Mouse (Mus musculus): ENCODE measurements at regions not wholly inside any gene's neighbourhood (a gene's known extent, or its start where the extent isn't known, plus 50 kb on each side); places are given as distances from the start of the nearest gene placed in this dataset.

DNA sequence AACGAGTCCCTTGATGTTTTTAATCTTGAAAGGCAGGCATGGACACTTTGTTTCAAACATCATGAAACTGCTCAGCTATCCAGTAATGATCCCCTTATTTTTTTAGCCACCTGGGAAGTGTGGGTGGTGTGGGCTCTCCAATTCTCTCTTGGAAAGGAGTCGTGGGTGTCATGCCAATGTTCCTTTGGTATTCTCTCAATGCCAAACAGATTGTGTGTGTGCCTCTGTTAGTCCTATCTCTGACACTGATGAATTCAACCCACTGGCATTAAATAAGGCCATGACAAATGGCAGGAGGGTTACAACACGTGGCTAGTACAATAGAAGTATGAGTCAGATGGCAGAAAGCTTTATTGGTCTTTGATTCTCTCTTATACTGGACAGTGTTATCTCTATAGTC lies 74.0 kb upstream of the Naf1 start:
- Histone ChIP-seq H3K9ac (no peak overlapping the region), H3K27me3 (no peaks in the 10 kb centered on the region), H3K4me1 (no peaks in the 10 kb centered on the region), H3K4me3 (replicated peaks) (no peak overlapping the region), H3K27ac (no peak overlapping the region), H3K9me3 (replicated peaks) (no peaks in the 10 kb centered on the region), H3K4me2 (no peak overlapping the region), H3K36me3 (no peaks in the 10 kb centered on the region)
- ATAC-seq (replicated peaks; ENCODE audit: low FRiP score), result no peak
- WGBS, result 64% methylated on average over 3 of the region's 3 CpGs
